Mouse (Mus musculus) heart, embryonic 16.5 days (tissue): Measurements from ENCODE around the gene Traf4. TPM values are rescaled to one million over a fixed set of nuclear protein-coding genes. Genes with fewer than 3 reads are reported as not detected.

Experiments
- ATAC-seq: fragments of 200-750 bp; cut with Nextera tagmentation; replicated peaks from 2 replicates; pipeline ENCODE4 v1.8.0; 2017; ENCODE audit warnings: moderate number of reproducible peaks; ENCODE audit not compliant: insufficient read depth, low FRiP score; ENCODE audit errors: extremely low read depth
- H3K27ac ChIP-seq: fragments of 300-500 bp; sonication (generic); 2 replicates; pipeline ENCODE4 v1.5.1; 2014; ENCODE audit warnings: mild to moderate bottlenecking, low read length, control low read depth, moderate library complexity
- H3K27me3 ChIP-seq: fragments of 300-500 bp; sonication (generic); 2 replicates; pipeline ENCODE4 v1.6.1; 2014; ENCODE audit warnings: low read length, mixed read lengths; ENCODE audit not compliant: control insufficient read depth, insufficient read depth
- H3K36me3 ChIP-seq: fragments of 300-500 bp; sonication (generic); 2 replicates; pipeline ENCODE4 v1.6.1; 2014; ENCODE audit not compliant: control insufficient read depth, insufficient read depth
- H3K4me1 ChIP-seq: fragments of 300-500 bp; sonication (generic); 2 replicates; pipeline ENCODE4 v1.6.1; 2014; ENCODE audit warnings: low read length, mixed read lengths; ENCODE audit not compliant: control insufficient read depth, insufficient read depth
- H3K4me2 ChIP-seq: fragments of 300-500 bp; sonication (generic); 2 replicates; pipeline ENCODE4 v1.6.1; 2014; ENCODE audit warnings: low read depth, mild to moderate bottlenecking, control low read depth, low read length
- H3K4me3 ChIP-seq: fragments of 300-500 bp; sonication (generic); 2 replicates; pipeline ENCODE4 v1.5.1; 2014; ENCODE audit warnings: mild to moderate bottlenecking, control low read depth, low read length
- H3K9ac ChIP-seq: fragments of 300-500 bp; sonication (generic); 2 replicates; pipeline ENCODE4 v1.6.1; 2014; ENCODE audit warnings: low read length, control low read depth
- H3K9me3 ChIP-seq: fragments of 300-500 bp; sonication (generic); replicated peaks from 2 replicates; pipeline ENCODE4 v1.6.1; 2016; ENCODE audit warnings: low read length; ENCODE audit not compliant: control insufficient read depth
- WGBS: fragments of 180-500 bp; shearing (Covaris S2); extraction: QIAGEN DNeasy Blood & Tissue Kit; methylation state at CpG from one replicate; pipeline ENCODE4 v1.1.7; 2014; 5-methylcytosine and 5-hydroxymethylcytosine counted together
- polyA plus RNA-seq: library from polyadenylated mRNA; unstranded; fragments of >200 nt; fragmentation: Nextera tagmentation; extraction: Ambion mirVana; gene quantifications from 2 replicates; pipeline ENCODE4 v1.2.1, GENCODE M21; 2015

Traf4 gene
- 37.3 and 39.1 TPM in 2 replicates for polyA plus RNA-seq

DNA sequence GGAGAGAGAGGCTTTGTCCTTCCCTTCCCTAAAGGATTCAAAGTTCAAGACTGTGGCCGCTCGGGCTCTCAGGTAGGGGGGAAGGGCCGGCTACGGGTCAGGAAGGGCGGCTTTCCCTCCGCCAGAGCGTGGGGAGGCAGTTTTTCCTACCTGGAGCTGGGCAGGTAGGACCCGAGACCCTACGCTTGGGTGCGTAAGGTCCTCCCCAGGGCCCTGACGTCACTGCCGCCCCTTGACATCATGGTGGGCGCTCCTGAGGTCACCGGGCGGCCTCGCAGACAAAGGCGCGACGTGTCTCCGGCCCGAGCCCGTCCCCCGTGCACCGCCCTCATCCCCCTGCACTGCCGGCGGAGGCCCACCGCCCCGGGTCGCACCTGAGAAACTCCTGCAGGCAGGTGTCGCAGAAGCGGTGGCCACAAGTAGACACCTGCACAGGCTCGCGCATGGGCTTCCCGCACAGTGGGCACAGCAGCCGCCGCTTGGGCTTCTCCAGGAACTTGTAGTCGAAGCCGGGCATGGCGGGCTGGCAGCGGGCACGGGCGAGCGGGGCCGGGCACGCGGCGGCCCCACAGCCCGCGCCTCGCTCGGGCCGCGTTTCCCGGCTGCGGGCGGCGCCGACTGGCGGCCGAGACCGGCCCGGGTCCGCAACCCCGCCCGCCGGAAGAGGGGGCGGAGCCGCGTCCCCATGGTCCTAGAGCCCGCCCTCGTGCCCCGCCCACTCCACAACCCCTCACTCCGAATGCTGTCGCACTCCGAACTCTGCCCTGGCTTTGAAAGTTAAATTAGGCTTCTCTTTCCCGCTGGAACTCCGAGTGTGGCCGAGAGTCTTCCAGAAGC is at the start of gene Traf4:
Gene Traf4, minus strand, starts transcription at position 666 of the 837 bp plus-strand sequence.
- H3K9ac ChIP-seq: peak within 1 kb of the TSS; percentile 95
- H3K4me3 ChIP-seq: peak within 1 kb of the TSS; percentile 87
- peak within 1 kb of the TSS; percentile 92 for H3K4me2 ChIP-seq
- H3K27me3 ChIP-seq: no peaks in the 10 kb centered on the region
- H3K4me1 ChIP-seq: peaks cover 32% of the 10 kb centered on the region
- H3K9me3 ChIP-seq: no peaks in the 10 kb centered on the region
- WGBS: under 1% methylated on average over 76 of the region's 78 CpGs
- H3K36me3 ChIP-seq: peaks cover 9% of the 10 kb centered on the region
- peak within 1 kb of the TSS; percentile 93 for H3K27ac ChIP-seq
- ATAC-seq: peak; percentile 86

DNA sequence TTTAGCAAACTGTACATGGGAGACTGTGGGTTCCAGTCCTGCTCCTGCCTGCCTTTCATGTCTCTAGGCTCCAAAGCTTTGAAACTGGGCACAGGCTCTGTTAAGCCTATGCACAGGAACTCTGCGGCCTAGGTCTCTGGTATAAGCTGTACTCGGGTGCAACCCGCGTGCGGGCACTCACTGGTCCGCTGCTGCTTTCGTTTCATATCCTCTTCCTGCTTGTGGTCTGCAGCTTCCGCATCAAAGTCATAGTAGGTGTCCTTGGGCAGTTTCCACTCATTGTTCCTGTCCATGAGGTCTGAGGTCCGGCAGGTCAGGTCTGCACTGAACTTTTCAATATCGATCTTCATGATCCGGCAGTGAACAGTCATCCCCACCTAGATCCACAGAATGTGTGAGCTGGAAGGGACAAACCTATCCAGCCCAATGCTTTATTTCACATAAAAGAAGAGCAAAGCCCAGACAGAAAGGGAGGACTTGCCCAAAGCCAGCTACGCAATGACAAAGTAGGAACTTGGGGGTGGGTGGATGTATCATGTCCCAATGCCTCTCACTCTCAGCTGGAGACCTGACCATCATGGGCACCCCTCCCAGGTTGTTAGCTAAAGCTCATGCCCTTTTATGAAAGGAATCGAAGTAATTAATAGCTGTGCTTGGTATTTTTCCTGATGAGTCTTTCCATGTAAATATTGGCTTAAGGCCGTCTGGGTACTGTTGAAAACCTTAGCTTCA is 47.9 kb upstream of the Traf4 start:
- no peak overlapping the region for H3K9ac ChIP-seq
- no peak for ATAC-seq
- no peaks in the 10 kb centered on the region for H3K4me1 ChIP-seq
- H3K4me3 ChIP-seq: no peak overlapping the region
- H3K27me3 ChIP-seq: no peaks in the 10 kb centered on the region
- H3K27ac ChIP-seq: no peak overlapping the region
- H3K36me3 ChIP-seq: peaks cover 73% of the 10 kb centered on the region
- 89% methylated on average over 14 of the region's 14 CpGs for WGBS
- H3K9me3 ChIP-seq: no peaks in the 10 kb centered on the region
- no peak overlapping the region for H3K4me2 ChIP-seq

DNA sequence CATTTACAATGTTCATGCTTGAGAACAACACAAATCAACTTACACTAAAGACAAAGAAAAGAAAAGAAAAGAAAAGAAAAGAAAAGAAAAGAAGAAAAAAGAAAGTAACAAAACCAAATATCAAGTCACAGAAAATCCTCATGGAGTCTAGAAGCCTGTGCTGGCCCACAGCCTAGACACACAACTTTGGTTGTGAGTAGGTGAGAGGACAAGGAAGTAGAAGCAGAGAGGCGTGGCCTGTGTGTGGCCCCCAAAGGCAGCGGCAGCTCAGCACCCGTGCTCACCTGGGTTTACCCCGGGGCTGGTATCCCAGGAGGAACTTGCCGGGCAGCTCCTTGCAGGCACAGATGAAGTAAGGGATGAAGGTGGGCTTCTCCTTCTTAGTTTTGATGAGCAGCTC is 46.1 kb upstream of the Traf4 start:
- no peak for ATAC-seq
- Histone ChIP-seq H3K27me3 (no peaks in the 10 kb centered on the region), H3K9ac (no peak overlapping the region), H3K4me2 (no peak overlapping the region), H3K4me3 (no peak overlapping the region), H3K36me3 (peaks cover 75% of the 10 kb centered on the region), H3K27ac (no peak overlapping the region), H3K4me1 (no peaks in the 10 kb centered on the region), H3K9me3 (no peaks in the 10 kb centered on the region)
- 92% methylated on average over 5 of the region's 5 CpGs for WGBS

DNA sequence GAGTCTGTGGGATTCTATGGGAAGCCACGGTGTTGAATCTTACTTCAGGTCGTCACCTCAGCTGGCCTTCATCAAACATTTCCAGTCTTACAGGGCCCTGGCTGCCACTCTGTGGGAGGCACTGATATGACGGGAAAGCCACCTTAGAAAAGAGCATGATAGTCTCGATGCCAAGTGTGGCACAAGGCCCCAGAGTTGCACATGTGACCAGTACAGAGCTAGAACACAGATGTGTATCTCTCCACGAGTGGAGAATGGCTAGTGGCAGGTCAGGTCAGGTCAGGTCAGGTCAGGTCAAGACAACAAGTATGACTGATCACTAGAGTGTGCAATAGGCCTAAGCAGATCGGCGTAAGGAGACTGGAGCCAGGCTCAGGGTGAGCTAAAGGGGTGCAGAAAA is 45.2 kb upstream of the Traf4 start:
- H3K27ac ChIP-seq: no peak overlapping the region
- WGBS: 69% methylated on average over 7 of the region's 7 CpGs
- H3K27me3 ChIP-seq: no peaks in the 10 kb centered on the region
- no peak overlapping the region for H3K4me3 ChIP-seq
- H3K36me3 ChIP-seq: peaks cover 75% of the 10 kb centered on the region
- H3K9ac ChIP-seq: no peak overlapping the region
- no peaks in the 10 kb centered on the region for H3K4me1 ChIP-seq
- no peak overlapping the region for H3K4me2 ChIP-seq
- no peak for ATAC-seq
- no peaks in the 10 kb centered on the region for H3K9me3 ChIP-seq

DNA sequence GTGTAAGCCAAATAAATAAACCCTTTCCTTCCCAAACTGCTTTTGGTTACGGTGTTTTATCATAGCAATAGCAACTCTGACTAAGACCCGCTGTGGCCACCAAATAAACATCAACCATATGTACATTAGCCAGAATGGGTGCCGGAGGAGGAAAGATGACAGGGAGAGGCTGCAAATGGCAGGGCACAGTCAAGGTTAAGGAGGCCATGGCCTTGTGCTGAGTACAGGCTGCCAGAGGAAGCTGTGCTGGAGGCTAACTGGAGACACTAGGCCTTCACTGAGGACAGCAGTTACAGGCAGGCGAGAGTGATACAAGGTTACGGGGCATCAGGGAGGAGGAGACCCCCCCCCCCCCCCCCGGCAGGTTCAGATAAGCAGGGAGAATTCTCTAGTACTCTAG is 44.5 kb upstream of the Traf4 start:
- no peak for ATAC-seq

DNA sequence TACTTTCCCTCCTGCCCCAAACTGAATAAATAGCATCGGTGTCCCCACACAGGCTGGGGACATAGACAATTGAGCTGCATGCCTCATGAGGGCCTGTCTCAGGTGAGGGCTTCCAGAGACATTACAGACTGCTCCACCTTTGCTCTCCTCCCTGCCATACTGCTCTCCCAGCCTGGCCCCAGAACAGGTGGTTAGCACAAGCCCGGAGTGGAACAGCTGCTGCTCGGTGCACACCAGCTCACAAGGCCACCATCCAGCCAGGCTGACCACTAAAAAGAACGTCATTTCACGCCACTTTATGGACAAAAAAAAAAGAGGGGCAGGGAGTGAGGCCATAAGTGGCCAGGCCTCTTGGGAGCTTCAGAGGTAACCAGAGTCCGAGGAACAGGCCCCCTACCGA is 41.8 kb upstream of the Traf4 start:
- Histone ChIP-seq H3K9ac (no peak overlapping the region), H3K36me3 (peaks cover 67% of the 10 kb centered on the region), H3K4me1 (no peaks in the 10 kb centered on the region), H3K27ac (no peak overlapping the region), H3K27me3 (no peaks in the 10 kb centered on the region), H3K9me3 (no peaks in the 10 kb centered on the region), H3K4me2 (no peak overlapping the region), H3K4me3 (no peak overlapping the region)
- ATAC-seq: no peak
- WGBS: 88% methylated on average over 7 of the region's 7 CpGs

More for the DNA sequence above, 44.5 kb upstream of the Traf4 start:
- no peak overlapping the region for H3K4me2 ChIP-seq
- H3K4me3 ChIP-seq: no peak overlapping the region
- no peaks in the 10 kb centered on the region for H3K27me3 ChIP-seq
- H3K4me1 ChIP-seq: no peaks in the 10 kb centered on the region
- peaks cover 76% of the 10 kb centered on the region for H3K36me3 ChIP-seq
- H3K27ac ChIP-seq: no peak overlapping the region
- H3K9ac ChIP-seq: no peak overlapping the region
- H3K9me3 ChIP-seq: no peaks in the 10 kb centered on the region
- WGBS: 86% methylated on average over 6 of the region's 6 CpGs

DNA sequence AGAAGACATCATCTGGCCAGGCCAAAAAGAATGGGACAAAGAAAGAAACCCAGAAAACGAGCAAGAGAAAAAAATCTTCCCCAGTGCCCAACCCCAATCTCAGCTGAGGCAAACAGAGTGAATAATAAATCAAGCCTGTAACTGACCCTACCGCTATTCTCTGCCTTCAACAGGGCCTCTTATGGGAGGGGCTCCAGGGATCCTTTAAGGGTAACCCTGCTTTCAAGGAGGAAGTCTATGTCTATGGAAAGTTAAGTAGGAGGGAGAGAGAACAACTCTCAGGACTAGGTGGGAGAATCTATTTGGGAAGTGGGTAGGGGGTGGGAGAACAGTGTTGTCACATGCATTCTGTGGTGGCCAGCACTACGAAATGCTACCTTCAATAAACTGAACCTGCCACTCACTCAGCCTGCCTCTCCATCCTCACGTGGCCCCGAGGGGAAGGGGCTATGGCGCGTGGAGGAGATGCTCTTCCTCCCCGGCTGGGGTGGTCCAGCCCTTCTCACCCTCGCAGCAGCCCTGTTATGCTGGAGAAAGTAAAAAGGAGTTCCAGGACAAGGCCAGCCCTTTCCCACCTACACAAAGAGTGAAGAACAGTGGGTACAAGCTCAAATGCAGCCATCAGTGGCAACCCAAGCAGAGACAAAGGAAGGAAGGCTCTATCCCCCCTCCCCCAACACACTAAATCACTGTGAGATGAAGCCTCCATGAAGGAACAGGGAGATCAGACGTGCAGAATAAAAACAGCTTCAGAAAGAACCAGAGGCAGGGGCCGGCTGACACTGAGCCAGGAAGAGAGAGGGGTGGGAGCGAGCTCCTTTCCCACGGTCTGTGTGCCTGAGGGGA is 40.2 kb upstream of the Traf4 start:
- Histone ChIP-seq H3K4me3 (no peak overlapping the region), H3K9me3 (no peaks in the 10 kb centered on the region), H3K4me1 (no peaks in the 10 kb centered on the region), H3K27ac (no peak overlapping the region), H3K27me3 (no peaks in the 10 kb centered on the region), H3K36me3 (peaks cover 56% of the 10 kb centered on the region), H3K9ac (no peak overlapping the region), H3K4me2 (no peak overlapping the region)
- ATAC-seq: no peak
- 78% methylated on average over 13 of the region's 13 CpGs for WGBS

DNA sequence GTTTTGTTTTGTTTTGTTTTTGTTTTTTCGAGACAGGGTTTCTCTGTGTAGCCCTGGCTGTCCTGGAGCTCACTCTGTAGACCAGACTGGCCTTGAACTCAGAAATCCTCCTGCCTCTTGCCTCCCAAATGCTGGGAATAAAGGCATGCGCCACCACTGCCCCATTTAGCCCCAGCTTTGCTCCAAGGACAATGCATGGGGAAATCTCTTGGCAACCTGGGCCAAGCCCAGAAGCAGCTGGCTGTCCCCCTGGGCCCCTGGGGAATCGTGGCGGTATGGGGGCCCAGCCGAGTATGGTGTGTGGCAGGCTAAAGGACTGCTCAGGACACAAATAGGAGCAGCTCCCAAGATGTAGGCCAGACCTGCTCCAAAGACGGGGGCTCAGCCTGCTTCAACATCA is 38.9 kb upstream of the Traf4 start:
- no peaks in the 10 kb centered on the region for H3K27me3 ChIP-seq
- no peak overlapping the region for H3K27ac ChIP-seq
- no peak overlapping the region for H3K4me3 ChIP-seq
- H3K4me2 ChIP-seq: no peak overlapping the region
- no peaks in the 10 kb centered on the region for H3K9me3 ChIP-seq
- no peaks in the 10 kb centered on the region for H3K4me1 ChIP-seq
- peaks cover 44% of the 10 kb centered on the region for H3K36me3 ChIP-seq
- WGBS: 77% methylated on average over 6 of the region's 6 CpGs
- ATAC-seq: no peak
- H3K9ac ChIP-seq: no peak overlapping the region
